Mouse (Mus musculus): ENCODE results near the gene Tk1. TPM values are rescaled to one million over a fixed set of nuclear protein-coding genes. Genes with fewer than 3 reads are reported as not detected.

The Tk1 gene
- total RNA-seq (2023), result 10 to 100 TPM in 1 of 2 experiments, 1 to 10 TPM in 1; 9.9 to 13.4 TPM

DNA sequence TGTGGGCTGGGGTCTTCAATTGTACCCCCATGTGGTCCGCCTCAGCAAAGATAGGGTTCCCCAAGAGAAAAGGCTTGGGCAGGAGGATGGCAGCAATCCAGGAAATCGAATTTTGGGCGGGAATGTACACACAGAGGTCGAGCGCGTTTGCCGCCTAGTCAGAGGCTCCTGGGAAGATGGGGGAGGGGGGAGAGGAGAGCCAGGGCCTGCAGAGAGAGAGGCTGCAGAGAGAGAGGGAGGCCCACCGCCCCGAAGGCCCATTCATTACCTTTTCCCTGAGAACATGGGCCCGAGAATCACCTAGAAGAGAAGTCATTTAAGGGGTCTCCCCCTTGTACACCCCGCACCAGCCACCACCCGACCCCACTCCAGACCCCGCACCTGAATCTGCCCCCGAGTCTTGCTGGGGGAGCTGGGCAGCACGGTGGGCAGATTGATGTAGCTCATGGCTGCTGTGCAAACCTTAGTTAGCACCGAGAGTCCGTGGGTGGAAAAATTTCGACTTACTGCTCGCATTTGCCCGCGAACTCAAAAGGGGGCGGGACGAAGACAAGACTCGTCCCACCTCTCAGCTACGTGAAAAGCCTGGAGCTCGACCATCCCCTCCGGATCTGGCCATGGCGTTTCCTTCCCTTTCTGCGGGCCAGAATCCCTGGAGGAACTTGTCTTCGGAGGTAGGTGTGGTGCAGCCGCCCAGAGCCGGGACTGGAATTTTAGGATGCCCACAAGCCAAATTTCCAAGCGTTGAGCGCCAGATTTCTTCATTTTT is at the start of gene Tk1, which contains the start of gene Afmid:
Gene Tk1 (minus strand): TSS at position 760 of the 769 bp plus-strand sequence.
Gene Afmid (plus strand): TSS at position 592 of the 769 bp plus-strand sequence.

DNA sequence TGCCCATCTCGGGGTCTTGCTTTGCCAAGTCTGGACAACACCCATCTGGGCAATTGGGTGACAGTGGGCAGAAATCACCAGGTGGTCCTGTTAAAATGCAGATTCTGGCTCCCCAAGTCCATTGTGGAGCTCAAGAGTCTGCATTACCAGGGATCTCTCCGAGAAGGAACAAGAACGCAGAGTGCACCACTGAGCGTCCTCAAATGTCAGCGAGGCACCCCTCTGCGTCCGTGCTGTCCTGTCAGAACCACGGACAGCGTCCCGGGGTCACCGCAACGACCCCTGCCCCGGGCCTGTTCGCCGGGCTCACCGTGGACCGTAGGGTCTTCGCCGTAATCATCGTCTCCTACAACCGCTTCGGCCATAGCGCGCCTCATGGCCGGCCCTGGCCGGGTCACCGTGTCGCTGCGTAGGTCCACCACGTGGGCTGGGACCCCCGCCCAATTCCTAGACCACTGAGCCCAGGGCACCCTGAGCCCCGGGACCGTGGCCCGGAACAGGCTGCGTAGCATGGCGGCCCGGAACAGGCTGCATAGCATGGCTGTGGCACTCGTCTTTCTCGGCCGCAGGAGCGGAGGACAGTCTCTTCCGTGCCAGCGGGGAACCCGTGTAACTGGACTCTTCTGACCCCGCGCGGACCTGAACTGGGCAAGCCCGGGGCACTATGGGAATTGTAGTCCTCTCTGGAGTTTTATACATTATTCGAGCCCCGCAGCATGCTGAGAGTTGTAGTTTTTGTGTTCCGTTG is 47.1 kb upstream of the Tk1 start, which contains the start of gene Tha1:
Gene Tha1 (minus strand): TSS at position 621 of the 748 bp plus-strand sequence.

DNA sequence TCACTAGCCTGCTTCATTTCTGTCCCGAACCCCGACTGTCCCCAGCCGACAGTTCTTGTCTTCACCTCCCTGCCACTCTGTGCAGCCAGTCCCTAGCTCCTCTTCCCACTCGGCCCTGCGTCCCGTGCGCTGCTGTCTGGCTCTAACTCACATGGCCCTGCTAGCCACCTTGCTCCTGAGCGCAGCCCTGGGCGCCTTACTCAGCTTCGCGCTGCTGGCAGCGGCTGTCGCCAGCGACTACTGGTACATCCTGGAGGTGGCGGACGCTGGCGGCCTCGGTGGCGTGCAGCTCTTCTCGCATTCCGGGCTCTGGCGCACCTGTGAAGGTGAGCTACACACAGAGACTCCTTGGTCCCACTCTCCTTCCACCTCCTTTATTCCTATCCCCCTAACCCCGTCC is 34.7 kb upstream of the Tk1 start, which contains the start of gene Tmem235:
Gene Tmem235 (plus strand): TSS at position 152 of the 400 bp plus-strand sequence.

DNA sequence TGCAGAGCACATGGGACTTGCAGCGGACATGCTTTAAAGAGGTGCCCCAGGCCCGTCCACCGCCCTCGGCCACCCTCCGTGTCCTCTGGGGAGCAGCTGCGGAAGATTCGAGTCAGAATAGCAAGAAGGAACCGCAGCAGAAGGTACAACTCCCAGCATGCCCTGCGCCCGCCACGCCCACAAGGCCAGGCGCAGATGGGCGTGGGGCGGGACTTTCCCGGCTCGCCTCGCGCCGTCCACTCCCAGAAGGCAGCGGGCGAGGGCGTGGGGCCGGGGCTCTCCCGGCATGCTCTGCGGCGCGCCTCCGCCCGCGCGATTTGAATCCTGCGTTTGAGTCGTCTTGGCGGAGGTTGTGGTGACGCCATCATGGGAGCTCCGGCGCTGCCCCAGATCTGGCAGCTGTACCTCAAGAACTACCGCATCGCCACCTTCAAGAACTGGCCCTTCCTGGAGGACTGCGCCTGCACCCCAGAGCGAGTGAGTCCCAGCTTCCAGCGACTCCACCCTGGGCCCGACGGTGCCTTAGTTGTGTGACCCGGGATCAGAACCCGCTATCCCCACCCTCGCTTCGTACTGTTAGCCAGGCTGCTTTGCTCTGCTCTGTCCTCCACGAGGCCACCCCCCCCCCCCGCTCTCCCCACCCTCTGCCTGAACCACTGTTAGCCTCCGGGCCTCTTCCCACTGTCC is 23.2 kb upstream of the Tk1 start, which contains the start of gene Birc5:
Gene Birc5 (plus strand): TSS at position 267 of the 687 bp plus-strand sequence.

DNA sequence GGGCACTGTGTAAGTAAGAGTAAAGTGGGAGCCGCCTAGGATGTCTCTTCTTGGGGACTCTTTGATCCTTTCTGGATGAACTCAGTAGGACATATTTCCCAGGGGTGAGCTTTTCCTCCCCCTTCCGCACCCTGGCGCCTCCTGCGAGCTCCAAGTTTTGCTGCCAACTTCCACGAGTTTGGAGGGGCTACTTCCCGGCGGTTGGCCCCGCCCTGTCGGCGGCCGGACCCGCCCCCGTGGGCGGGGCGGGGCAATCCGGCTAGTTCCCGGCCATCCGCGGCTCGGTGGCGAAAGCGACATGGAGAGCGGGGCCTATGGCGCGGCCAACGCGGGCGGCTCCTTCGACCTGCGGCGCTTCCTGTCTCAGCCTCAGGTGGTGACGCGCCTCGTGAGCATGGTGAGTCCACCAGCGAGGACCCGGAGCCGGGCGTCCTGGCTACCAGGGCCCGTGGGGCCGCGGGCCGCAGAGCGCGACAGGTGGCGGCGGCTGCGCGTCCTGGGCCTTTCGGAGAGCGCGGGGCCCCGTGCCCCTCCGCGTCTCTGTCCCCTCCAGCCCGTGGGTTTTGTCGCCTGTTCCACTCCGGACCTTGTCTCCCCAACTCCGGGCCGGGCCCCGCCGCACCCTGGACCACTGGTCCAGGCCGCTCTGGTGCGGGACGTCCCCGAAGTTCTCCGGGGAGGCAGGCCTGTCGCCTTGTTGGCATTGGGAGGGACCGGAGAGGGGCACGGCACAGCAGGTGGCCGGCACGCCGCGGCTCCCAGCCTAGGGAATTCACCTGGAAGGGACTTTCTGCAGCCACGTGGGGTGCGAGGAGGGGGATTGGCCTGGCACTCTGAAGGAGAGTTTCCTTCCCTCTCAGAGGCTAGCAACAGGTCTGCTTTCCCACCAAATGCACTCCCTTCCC is 16.2 kb downstream of the Tk1 start, which contains the start of the genes Gm20708 and Syngr2:
Gene Gm20708 (plus strand): TSS at position 262 of the 905 bp plus-strand sequence.
Gene Syngr2 (plus strand): TSS at position 262 of the 905 bp plus-strand sequence.

DNA sequence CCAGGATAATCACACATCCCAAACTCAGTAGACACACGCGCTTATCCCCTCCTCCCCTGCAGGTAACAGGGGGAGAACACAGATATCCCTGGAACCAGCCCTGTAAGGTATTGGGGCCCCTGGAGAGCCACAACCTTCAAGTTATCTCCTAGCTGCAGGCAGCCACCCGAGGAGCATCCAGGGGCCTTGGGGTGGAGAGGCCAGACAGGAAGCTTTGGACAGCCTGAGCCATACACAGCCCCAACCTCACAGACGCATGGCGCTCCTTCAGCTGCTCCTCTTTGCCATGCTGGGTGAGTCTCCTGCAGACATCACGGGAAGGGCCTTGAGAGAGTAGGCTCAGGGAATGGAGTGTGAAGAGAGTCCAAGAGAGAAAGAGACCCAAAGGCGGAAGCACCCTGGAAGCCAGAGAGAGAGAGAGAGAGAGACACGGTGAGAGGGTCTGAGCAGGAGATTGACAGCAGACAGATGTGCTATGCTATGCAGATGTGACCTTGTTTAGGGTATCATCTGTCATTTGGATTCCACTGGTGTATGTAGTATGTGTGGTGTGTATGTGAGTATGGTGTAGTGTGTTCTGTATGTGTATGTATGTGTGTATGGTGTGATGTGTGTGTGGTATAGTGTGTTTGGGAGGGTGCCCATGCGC is 28.3 kb downstream of the Tk1 start, which contains the start of gene 6030468B19Rik:
Gene 6030468B19Rik (plus strand): TSS at position 150 of the 649 bp plus-strand sequence.

DNA sequence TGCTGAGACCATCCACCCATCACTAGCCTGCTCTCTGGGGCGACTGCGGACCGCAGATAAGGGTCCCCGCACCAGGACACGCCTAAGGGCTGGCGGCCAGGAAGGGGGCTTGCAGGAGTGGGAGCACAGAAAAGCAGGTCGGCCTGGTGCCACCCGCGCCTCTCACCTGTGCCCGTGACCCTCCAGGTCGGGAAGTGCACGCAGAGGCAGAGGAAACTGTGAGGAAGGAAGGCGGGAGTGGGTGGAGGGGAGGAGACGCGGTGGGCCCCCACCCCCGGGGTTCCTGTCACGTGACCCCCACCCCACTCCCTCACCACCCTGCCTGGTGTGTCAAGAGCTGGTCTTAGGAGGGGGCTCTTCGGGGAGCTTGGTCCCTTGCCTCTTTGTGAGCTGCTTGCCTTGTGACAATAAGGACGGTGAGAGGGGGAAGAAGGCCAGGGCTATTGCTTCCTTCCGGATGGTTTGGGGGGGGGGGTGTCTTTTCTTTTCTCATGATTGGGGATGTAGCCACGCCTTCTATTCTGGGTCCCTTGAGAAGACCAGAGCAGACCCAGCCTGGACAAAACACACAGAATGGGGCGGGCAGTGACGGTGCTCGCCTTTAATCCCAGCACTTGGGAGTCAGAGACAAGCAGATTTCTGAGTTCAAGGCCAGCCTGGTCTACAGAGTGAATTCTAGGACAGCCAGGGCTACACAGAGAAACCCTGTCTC is 43.7 kb downstream of the Tk1 start, which contains the start of the genes Tmc8 and Tmc6:
Gene Tmc8 (plus strand): TSS at position 84 of the 712 bp plus-strand sequence.
Gene Tmc6 (minus strand): TSS at position 206 of the 712 bp plus-strand sequence.

Other genes starting within 250 kb of the Tk1 start
- gene Tnrc6c, start 171.8 kb downstream of the Tk1 start, total RNA-seq (2023), result 10 to 100 TPM; 41.2 to 45.0 TPM
- gene Tmc8, start 44.0 kb downstream of the Tk1 start, total RNA-seq (2023), result 10 to 100 TPM; 41.1 to 42.9 TPM
- gene Tmc6, start 43.9 kb downstream of the Tk1 start, total RNA-seq (2023), result 100 to 1,000 TPM; 226 to 288 TPM
- gene 6030468B19Rik, start 28.4 kb downstream of the Tk1 start, total RNA-seq (2023), result not detected
- gene Gm20708, start 16.4 kb downstream of the Tk1 start, total RNA-seq (2023), result 1 to 10 TPM; 5.3 to 8.7 TPM
- gene Syngr2, start 16.4 kb downstream of the Tk1 start, total RNA-seq (2023), result 100 to 1,000 TPM; 264 to 272 TPM
- 10 to 100 TPM in 1 of 2 experiments, 1 to 10 TPM in 1; 10.0 to 13.1 TPM for gene Afmid, start 168 bp downstream of the Tk1 start, total RNA-seq (2023)
- gene Birc5, start 23.2 kb upstream of the Tk1 start, total RNA-seq (2023), result 1 to 10 TPM; 1.1 to 1.3 TPM
- not detected for gene Tmem235, start 34.7 kb upstream of the Tk1 start, total RNA-seq (2023)
- 1 to 10 TPM; 4.1 to 6.9 TPM for gene Tha1, start 47.4 kb upstream of the Tk1 start, total RNA-seq (2023)
- gene Socs3, start 144.0 kb upstream of the Tk1 start, total RNA-seq (2023), result 100 to 1,000 TPM; 359 to 389 TPM
- gene Pgs1, start 160.2 kb upstream of the Tk1 start, total RNA-seq (2023), result 10 to 100 TPM; 76.2 to 76.4 TPM